Mouse (Mus musculus) gastrocnemius, postnatal 25 days (tissue): Measurements from ENCODE around the gene Gm28308. TPM values are rescaled to one million over a fixed set of nuclear protein-coding genes. Genes with fewer than 3 reads are reported as not detected.

ENCODE experiments used
- DNase-seq: peaks from one replicate; pipeline ENCODE4 v3.0.0; 2022
- microRNA-seq, 2 experiments: library from miRNA; unstranded; fragments of <30 nt; microRNA quantifications; one replicate each; pipeline ENCODE4 v1.2.0; 2021; ENCODE audit warnings: borderline replicate concordance in 2 of 2
- total RNA-seq, 2 experiments: library from RNA; stranded (reverse); gene quantifications; 1 replicate in 1 of 2; 2 replicates in 1 of 2; pipeline ENCODE4 v1.2.3; 2021

The Gm28308 gene
- total RNA-seq, 2 experiments from 2014 or later, result 0.46 TPM; not detected in 1

DNA sequence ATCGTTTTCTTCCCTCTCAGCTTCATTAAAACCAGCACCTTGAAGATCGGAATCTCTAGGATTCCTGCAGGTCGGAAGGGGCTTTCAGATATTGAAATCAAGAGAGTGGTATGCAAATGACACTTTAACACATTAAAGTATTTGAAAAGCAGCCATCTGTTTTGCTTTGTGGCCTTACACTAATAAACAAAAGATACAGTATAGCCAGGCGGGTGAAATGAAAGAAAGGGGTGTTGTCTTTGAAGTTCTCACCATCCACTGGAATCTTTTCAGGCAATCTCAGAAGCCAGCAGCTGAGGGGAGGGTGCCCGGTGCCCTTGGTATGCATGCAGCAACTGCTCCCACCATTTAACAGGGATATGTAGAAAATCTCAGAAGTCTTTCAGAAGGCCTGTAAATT, 59.1 kb downstream of the Gm28308 start:
- DNase-seq, result no peak

DNA sequence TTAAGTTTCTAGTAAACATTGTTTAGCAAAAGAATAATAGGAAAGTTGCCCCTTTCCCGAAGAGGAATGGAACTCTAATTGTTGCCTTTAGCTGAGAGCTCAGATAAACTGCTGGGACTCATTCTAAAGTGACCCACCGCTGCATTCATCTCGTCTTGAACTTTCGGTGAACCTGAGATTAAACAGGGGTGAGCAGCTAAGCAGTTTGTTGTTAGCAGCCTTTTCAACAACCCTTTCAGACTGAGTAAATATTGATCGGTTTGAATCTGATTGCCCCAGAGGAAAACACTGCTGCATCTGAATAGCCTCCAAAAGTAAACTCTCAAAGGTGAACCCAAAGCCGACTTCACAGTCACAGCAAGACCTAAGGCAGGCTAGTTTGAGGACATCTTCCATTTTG, 59.9 kb downstream of the Gm28308 start:
- no peak for DNase-seq

DNA sequence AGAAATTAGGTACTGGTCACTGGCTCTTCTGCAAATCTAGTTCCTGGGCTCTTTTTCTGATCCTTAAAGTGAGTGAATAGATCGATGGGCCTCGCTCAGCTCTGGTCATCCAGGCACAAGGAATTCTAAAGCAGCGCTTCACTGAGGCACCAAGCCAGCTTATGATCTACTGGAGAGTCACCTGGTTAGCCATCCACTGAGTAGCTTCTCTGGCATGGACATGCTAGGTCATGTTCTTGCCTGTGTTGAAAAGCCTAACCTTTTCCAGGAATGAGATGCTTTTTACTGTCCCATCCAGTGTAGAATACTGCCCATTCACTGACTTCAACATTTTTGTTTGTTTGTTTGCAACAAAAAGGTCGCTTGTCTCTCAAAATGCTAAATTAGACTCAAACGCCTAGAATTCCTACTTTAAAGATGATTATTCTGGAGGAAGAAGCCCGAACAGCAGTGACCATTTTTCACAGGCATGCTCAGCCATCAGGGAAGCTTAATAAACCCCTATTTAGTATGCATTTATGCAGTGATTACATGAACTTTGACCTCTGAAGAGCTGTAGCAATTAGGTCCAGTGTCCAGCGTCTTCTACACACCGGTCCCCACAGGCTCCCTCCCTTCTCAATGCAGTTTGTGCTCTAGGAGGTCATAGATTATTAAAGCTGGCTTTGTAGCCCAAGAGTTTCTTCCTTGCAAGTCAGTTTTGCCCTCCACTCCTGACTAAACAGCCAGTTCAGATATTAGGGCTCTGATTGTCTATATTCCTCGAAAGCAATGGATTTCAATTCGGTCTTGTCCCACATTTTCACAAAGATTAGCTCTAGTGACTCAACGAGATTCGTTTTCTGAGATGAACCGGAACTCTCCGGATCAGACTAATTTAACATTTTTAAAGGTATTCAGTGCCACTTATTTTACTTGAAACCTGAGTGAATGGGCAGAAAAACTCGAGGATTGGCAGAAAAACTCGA, 60.6 kb downstream of the Gm28308 start:
- DNase-seq, result no peak

DNA sequence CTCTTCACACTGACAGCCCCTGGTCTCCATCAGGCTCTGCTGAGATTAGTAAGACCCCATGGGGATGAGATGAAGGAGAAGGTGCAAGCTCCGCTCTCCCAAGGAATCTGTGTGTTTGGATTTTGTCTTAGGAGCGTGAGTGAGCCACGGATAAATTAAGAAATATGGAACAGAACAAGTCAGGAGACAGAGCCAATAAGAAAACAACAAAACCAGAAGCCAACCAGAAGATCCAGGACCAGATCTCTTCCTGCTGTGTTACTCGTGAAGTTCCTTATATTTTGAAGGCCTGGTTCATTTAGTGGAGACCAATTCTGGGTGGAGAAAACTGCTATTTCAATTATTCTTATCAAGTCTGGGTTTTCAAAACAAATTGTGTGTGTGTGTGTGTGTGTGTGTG, 61.6 kb downstream of the Gm28308 start:
- DNase-seq, result no peak

DNA sequence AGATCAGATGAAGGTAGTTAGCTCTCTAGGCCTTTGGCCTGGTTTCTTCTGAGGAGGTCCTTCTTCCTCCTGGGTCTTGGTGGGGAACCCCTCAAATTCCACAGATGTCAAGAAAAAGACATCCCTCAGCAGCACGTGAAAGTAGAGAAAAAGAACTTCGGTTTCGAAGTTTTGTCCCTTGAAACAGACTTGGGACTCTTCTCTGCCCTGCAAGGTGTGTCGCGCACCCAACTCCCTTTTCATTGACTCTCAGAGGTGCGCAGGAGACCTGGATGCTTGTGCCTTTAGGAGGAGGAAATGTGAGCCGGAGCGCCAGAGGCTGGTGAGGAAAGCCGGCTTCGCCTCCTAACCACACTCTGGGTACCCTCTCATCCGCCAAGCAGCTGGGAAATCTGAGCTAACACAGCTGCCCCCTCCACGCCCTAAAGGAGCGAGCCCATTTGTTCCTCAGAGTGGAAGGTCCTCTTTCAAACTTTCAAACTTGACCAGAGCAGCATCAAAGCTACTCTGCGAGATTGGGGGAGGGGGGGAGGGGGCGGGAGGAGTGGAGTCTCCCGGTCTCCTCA, 62.7 kb downstream of the Gm28308 start:
- no peak for DNase-seq

DNA sequence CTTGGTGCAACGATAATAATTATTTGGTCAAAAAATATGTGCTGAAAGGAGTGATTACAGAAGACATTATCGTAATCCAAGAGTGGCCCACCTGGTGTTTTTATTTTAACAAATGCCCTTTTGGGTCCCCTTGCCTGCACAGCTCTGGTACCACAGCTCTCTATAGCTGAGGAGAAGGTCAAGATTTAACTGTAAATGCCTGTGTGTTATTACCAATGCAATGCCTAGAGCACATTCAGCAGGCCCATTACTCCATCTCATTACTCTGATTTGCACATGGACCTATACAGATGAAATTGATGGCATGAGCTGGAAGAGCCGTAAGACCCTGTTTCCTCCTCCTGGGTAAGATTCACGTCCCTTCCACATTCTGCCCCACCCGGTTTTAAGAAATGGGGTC, 74.0 kb downstream of the Gm28308 start:
- no peak for DNase-seq

DNA sequence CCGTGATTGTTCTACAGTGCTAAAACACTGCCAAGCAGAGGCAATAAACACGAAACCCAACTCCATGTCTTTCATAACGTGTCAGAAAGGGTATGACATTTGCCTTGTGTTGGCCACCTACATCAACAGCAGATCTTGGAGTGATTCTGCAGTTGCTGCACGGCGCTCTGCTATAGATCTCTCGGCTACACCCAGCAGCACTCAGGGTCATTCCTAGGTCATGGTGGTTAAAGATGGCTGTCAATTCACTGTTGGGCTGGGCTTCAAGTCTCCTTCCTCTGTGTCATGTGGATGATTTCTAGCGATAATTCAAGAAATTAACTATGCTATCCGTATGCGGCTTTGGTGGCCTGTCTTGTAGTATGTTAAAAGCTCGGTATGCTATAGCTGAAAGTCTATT, 74.6 kb downstream of the Gm28308 start:
- no peak for DNase-seq

DNA sequence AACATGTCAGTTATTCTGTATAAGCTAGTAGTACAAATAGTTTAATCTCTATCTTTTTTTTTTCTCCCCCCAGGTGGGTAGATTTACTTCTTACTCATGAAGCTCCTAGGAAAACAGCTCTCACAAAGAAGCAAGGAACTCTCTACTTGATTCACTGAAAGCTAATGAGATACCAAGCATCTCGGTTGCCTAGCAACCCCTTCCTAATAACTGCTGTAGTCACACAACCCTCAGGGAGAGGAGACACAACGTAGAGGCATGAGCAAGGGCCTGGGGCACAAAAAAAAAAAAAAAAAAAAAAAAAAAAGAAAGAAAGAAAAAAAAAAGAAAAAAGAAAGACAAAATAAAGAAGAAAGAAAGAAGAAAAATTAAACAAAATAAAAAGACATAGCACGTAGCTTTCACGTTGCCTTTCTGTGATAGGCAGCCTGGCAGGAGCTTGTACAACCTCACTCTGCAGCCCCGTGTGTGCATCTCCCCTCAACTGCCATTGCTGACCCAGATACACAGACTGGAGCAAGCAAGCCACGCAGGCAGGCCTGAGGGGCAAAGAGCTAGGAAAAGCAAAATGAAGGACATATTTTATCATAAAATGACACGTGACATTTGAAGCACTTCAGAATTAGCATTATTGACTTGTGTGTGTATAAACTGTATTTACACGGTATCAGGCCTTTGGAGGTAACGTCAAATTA, 75.2 kb downstream of the Gm28308 start:
- DNase-seq, result no peak

DNA sequence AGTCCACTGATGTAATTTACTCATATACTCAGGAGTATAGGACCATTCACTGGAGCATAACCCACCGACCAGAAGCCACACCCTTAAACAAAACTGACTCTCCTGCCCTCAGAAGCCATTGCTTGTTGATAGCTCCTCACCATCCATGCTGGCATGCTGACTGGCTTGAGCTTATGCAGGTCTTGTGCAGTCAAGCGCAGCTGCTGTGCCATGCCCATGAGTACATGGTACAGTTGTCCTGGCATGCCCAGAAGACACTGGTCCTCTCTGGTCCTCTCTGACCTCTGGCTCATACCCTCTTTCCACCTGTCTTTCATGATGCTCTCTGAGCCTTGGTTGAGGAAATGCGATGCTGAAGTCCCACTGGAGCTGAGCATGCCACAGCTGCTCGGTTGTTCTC, 89.5 kb downstream of the Gm28308 start:
- no peak for DNase-seq

DNA sequence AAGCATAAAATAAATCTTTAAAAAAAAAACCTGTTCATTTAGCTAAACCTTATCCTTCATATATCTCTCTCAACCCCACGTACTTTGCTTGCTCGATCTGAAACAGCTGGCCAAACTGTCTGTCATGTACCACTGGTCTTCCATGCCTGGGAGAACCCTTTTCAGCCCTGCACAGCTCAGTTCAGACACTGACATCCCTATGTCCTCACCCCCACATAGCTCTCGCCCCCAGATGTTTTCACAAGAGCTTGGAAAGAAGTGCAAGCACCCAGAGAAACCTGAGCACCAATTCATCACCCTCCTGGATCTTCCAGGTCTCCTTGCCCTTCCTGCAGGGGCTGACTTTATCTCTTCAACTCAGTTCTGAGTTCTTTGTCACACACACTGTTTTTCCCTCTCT, 92.0 kb downstream of the Gm28308 start:
- DNase-seq, result no peak

DNA sequence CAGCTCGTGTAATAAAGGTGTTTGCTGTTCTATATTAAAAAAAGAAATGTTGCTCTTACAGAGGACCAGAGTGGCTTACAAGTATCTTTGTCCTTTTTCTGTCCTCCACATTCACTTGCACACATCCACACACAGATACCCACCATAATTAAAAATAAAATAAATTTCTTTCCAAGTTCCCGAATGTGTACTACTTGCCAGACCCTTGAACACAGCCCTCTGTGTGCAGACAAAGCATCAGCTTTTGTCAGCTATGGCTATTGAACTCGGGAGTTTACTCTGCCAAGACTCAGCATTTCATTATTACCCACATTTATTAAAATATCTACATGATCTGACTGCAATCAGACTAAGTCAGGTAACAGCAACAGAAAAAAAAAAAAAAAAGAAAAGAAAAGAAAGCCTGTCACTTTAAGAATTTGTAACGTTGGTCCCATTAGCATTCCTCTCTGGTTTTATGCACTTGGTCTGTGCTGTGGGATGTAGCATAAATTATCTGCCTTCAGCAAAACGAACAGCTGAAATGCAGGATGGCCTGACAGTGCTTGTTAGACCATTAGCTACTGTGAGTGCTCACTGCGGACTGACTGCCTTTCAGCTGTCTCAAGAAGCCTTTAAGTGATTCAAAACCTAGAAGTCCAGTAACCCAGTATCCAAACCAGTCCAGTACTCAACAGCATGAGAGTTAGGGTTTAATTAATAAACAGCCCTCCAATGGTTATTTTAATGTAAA, 94.1 kb downstream of the Gm28308 start:
- no peak for DNase-seq

DNA sequence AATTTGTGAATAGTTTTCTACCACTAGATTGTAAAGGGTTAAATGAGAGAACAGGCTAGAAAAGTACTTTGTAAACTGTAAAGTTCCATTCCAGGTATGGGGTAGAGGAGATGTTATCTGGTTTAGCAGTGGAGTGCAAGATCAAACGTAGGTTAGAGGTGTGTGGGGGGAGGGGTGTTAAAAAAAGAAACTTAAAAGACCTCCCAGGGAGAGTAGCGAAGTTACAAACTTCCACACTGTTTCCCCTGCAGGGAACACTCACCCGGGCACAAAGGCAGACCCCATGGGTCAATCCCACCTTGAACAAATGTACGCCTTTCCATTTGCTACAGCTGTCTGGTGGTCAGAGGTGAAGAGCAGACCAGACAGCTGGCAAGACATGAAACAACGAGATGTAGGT, 97.2 kb downstream of the Gm28308 start:
- no peak for DNase-seq

Small RNAs within 50 kb of the gene (microRNA-seq; reads per million reads assigned to microRNA genes)
- 7,568 to 10,738 reads per million in 2 experiments for gene Mir196b

Other genes starting within 250 kb of the Gm28308 start
- gene Skap2, start 200.8 kb downstream of the Gm28308 start, total RNA-seq, result 1 to 10 TPM; 2.1 to 6.6 TPM
- under 1 TPM in 1 of 2 experiments, not detected in 1; 0.21 TPM for gene Hoxa1, start 55.0 kb downstream of the Gm28308 start, total RNA-seq
- gene Hoxa2, start 48.5 kb downstream of the Gm28308 start, total RNA-seq, result under 1 TPM; 0.28 to 0.83 TPM
- not detected for gene 5730596B20Rik, start 35.8 kb downstream of the Gm28308 start, total RNA-seq
- gene Hoxa4, start 21.6 kb downstream of the Gm28308 start, total RNA-seq, result 1 to 10 TPM; 2.3 to 2.8 TPM
- gene Hoxa5, start 8.8 kb downstream of the Gm28308 start, total RNA-seq, result 1 to 10 TPM; 1.9 to 3.5 TPM
- gene Hoxa6, start 4.6 kb downstream of the Gm28308 start, total RNA-seq, result 1 to 10 TPM; 1.8 to 2.8 TPM
- 1 to 10 TPM; 2.4 to 3.3 TPM for gene Hoxa3, start within 50 bp of the Gm28308 start, total RNA-seq
- gene Hoxa7, start 8.5 kb upstream of the Gm28308 start, total RNA-seq, result 1 to 10 TPM; 4.7 to 5.5 TPM
- 10 to 100 TPM in 1 of 2 experiments, 1 to 10 TPM in 1; 5.7 to 13.5 TPM for gene Hoxa9, start 17.8 kb upstream of the Gm28308 start, total RNA-seq
- 10 to 100 TPM; 14.8 to 18.4 TPM for gene Hoxa10, start 27.5 kb upstream of the Gm28308 start, total RNA-seq
- gene Hoxa11, start 32.5 kb upstream of the Gm28308 start, total RNA-seq, result 1 to 10 TPM; 1.4 to 1.8 TPM
- gene Hoxa13, start 47.5 kb upstream of the Gm28308 start, total RNA-seq, result 1 to 10 TPM in 1 of 2 experiments, under 1 TPM in 1; 0.48 to 2.1 TPM
- not detected for gene Evx1, start 100.2 kb upstream of the Gm28308 start, total RNA-seq